Mouse (Mus musculus): ENCODE data around the gene Pank2. TPM values are rescaled to one million over a fixed set of nuclear protein-coding genes. Genes with fewer than 3 reads are reported as not detected.
A peak's percentile ranks its signal among the peaks of the same experiment; 100 is the strongest.

Gene Pank2
- polyA plus RNA-seq, 1 experiment from 2014 or later: 33.6 TPM

Small RNA genes within 50 kb of the gene (microRNA-seq; reads per million reads assigned to microRNA genes)
- 39.1 reads per million, percentile 56 among the genes with 10 or more reads in this experiment for gene Mir103-2 (ENCODE audit: borderline number of aligned reads)

Other genes with a start within 250 kb of the Pank2 start
- 2.9 and 3.8 TPM in 2 replicates for gene Gfra4, start 219.4 kb upstream of the Pank2 start, polyA plus RNA-seq (2014; fragmentation: Nextera tagmentation; extraction: Ambion mirVana)
- 4.1 and 5.7 TPM in 2 replicates for gene Adam33, start 198.7 kb upstream of the Pank2 start, polyA plus RNA-seq (2014; fragmentation: Nextera tagmentation; extraction: Ambion mirVana)
- 0.11 and 0.16 TPM in 2 replicates for gene Siglec1, start 175.7 kb upstream of the Pank2 start, polyA plus RNA-seq (2014; fragmentation: Nextera tagmentation; extraction: Ambion mirVana)
- gene Hspa12b, start 135.2 kb upstream of the Pank2 start, polyA plus RNA-seq (2014; fragmentation: Nextera tagmentation; extraction: Ambion mirVana): 5.6 and 6.3 TPM in 2 replicates
- gene Gm11037, start 129.0 kb upstream of the Pank2 start, polyA plus RNA-seq (2014; fragmentation: Nextera tagmentation; extraction: Ambion mirVana): not detected in 2 replicates
- gene 1700037H04Rik, start 102.4 kb upstream of the Pank2 start, polyA plus RNA-seq (2014; fragmentation: Nextera tagmentation; extraction: Ambion mirVana): 83.0 and 83.4 TPM in 2 replicates
- gene Cenpb, start 82.4 kb upstream of the Pank2 start, polyA plus RNA-seq (2014; fragmentation: Nextera tagmentation; extraction: Ambion mirVana): 4.1 and 4.6 TPM in 2 replicates
- 41.1 and 41.8 TPM in 2 replicates for gene Cdc25b, start 75.5 kb upstream of the Pank2 start, polyA plus RNA-seq (2014; fragmentation: Nextera tagmentation; extraction: Ambion mirVana)
- gene Spef1, start 75.2 kb upstream of the Pank2 start, polyA plus RNA-seq (2014; fragmentation: Nextera tagmentation; extraction: Ambion mirVana): 1.2 and 1.7 TPM in 2 replicates
- 30.3 and 31.2 TPM in 2 replicates for gene Ap5s1, start 55.4 kb upstream of the Pank2 start, polyA plus RNA-seq (2014; fragmentation: Nextera tagmentation; extraction: Ambion mirVana)
- 15.2 and 18.5 TPM in 2 replicates for gene Mavs, start 28.4 kb upstream of the Pank2 start, polyA plus RNA-seq (2014; fragmentation: Nextera tagmentation; extraction: Ambion mirVana)
- gene Rnf24, start 90.4 kb downstream of the Pank2 start, polyA plus RNA-seq (2014; fragmentation: Nextera tagmentation; extraction: Ambion mirVana): 1.7 and 2.3 TPM in 2 replicates
- 16.5 and 19.7 TPM in 2 replicates for gene Smox, start 229.0 kb downstream of the Pank2 start, polyA plus RNA-seq (2014; fragmentation: Nextera tagmentation; extraction: Ambion mirVana)